Mouse (Mus musculus) kidney, adult 2 months (tissue): Measurements from ENCODE around the gene Elovl5.

Experiments used
- CTCF ChIP-seq: fragments of 200-500 bp; conservative IDR thresholded peaks from 2 replicates; pipeline ENCODE4 v1.5.1; 2011; ENCODE audit warnings: low read depth, mild to moderate bottlenecking, control low read depth, low read length, moderate library complexity, mixed read lengths; ENCODE audit not compliant: insufficient read depth, insufficient read length
- POLR2A ChIP-seq: fragments of 200-500 bp; IDR thresholded peaks from one replicate; pipeline ENCODE4 v1.6.1; 2011; ENCODE audit warnings: low read depth, low read length, control low read depth

DNA sequence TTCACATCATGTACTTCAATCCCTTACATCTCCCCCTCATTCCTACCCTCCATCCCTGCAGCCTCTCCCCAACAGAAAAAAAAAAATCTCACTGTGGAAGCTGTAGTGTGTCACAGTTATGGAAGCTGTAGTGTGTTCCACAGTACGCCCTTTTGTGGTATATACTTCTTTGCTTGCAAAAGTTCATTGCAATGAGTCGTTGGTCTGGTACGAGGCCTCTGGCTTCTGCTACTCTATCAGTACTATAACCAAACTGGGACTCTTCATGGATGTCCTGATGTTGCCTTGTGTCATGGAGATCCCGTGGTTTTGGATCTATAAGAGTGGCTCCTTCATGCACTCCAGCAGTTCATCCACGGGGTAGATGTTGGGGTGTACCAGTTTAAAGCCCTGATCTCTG lies 95.5 kb downstream of the Elovl5 start:
- TF ChIP-seq CTCF = no peak
- TF ChIP-seq POLR2A = no peak
